Mouse (Mus musculus) lung, embryonic 14.5 days (tissue): ENCODE data around the gene Hes3. TPM values are rescaled to one million over a fixed set of nuclear protein-coding genes. Genes with fewer than 3 reads are reported as not detected.

Source experiments
- ATAC-seq: fragments of 200-750 bp; cut with Nextera tagmentation; 2 replicates; pipeline ENCODE4 v1.8.0; 2017; ENCODE audit warnings: mild to moderate bottlenecking, moderate TSS enrichment, moderate library complexity; ENCODE audit not compliant: insufficient read depth
- DNase-seq: peaks from one replicate; pipeline ENCODE4 v3.0.0-alpha.2; 2015
- H3K27ac ChIP-seq: fragments of 300-500 bp; sonication (generic); 2 replicates; pipeline ENCODE4 v1.5.1; 2014; ENCODE audit warnings: low read depth, mild to moderate bottlenecking, moderate library complexity
- H3K27me3 ChIP-seq: fragments of 300-500 bp; sonication (generic); 2 replicates; pipeline ENCODE4 v1.6.1; 2014; ENCODE audit warnings: low read length, control low read depth; ENCODE audit not compliant: insufficient read depth
- H3K36me3 ChIP-seq: fragments of 300-500 bp; sonication (generic); 2 replicates; pipeline ENCODE4 v1.6.1; 2014; ENCODE audit warnings: control low read depth; ENCODE audit not compliant: insufficient read depth
- H3K4me1 ChIP-seq: fragments of 300-500 bp; sonication (generic); 2 replicates; pipeline ENCODE4 v1.6.1; 2014; ENCODE audit warnings: antibody characterized with exemption, control low read depth; ENCODE audit not compliant: insufficient read depth
- H3K4me2 ChIP-seq: fragments of 300-500 bp; sonication (generic); 2 replicates; pipeline ENCODE4 v1.6.1; 2014; ENCODE audit warnings: mild to moderate bottlenecking
- H3K4me3 ChIP-seq: fragments of 300-500 bp; sonication (generic); 2 replicates; pipeline ENCODE4 v1.5.1; 2014; ENCODE audit warnings: low read depth, low read length
- H3K9ac ChIP-seq: fragments of 300-500 bp; sonication (generic); 2 replicates; pipeline ENCODE4 v1.6.1; 2014
- H3K9me3 ChIP-seq: fragments of 300-500 bp; sonication (generic); 2 replicates; pipeline ENCODE4 v1.6.1; 2016; ENCODE audit warnings: low read depth, low read length, control low read depth
- CTCF ChIP-seq: IDR thresholded peaks from 2 replicates; pipeline ENCODE4 v1.5.1; 2016; ENCODE audit warnings: antibody characterized with exemption, low read depth
- WGBS: fragments of 180-500 bp; shearing (Covaris S2); extraction: QIAGEN DNeasy Blood & Tissue Kit; methylation state at CpG from one replicate; pipeline ENCODE4 v1.1.7; 2014; 5-methylcytosine and 5-hydroxymethylcytosine counted together
- polyA plus RNA-seq: library from polyadenylated mRNA; unstranded; fragments of >200 nt; fragmentation: Nextera tagmentation; extraction: Ambion mirVana; gene quantifications from 2 replicates; pipeline ENCODE4 v1.2.1, GENCODE M21; 2014

Gene Hes3
- polyA plus RNA-seq, 1 experiment from 2014 or later, result not detected

DNA sequence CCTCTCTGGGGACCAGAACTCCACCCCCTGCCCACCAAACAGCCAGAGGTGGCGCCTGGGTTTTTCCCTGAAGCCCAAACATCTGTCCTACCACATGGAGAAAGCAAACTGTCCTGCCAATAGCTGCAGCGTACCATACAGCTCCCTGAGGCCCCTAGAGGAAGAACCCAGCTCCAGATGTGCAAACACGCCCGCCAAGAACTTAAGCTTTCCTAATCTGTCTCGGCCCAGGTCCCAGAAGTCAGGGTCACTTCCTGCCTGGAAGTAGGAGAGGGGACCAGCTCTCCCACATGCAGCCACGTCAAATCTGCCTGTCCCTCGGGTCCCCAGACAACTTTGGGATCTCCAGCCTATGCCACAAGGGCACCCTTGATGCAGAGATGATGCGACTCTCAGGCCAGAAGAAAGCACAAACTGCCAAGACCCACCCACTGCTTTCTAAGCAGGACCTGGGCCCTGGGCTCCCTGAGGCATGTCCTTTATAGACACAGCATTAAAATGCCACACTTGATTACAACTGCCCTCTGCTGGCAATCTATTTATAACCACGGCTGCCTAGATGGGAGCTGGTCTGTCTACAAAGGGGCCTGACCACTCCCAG is 18.9 kb downstream of the Hes3 start:
- no peak overlapping the region for H3K4me2 ChIP-seq
- WGBS, result 14% methylated on average over 9 of the region's 9 CpGs
- DNase-seq (peak; percentile 88), ATAC-seq (peak; percentile 58)
- H3K4me3 ChIP-seq, result no peak overlapping the region
- no peak overlapping the region for H3K9ac ChIP-seq
- peak; percentile 41 for TF ChIP-seq CTCF
- H3K27ac ChIP-seq, result peak overlapping the region; percentile 80
- no peaks in the 10 kb centered on the region for H3K9me3 ChIP-seq
- H3K27me3 ChIP-seq, result peaks cover 7% of the 10 kb centered on the region
- H3K36me3 ChIP-seq, result no peaks in the 10 kb centered on the region
- peaks cover 13% of the 10 kb centered on the region; the same call in 1 of the 2 replicates for H3K4me1 ChIP-seq

DNA sequence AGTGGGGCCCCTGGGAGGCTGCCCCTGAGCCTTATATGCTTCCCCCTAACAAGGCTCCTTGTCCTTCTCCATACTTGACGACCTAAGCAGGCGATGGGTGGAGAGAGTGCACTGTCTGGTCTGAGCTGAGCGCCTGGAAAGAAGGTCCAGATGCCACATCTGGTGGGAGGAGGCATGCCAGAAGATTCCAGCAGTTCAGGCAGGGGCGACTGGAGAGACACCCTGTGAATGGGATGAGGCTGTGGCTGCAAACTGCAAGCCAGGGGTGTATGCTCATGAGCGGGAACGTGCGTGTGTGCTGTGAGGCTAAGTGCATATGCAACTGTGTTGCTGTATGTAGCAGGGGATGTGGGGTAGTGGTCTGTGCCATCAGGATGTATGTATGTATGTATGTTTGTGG is 19.5 kb downstream of the Hes3 start:
- 50% methylated on average over 7 of the region's 7 CpGs for WGBS
- Histone ChIP-seq H3K27me3 (peaks cover 7% of the 10 kb centered on the region), H3K9me3 (no peaks in the 10 kb centered on the region), H3K4me1 (peaks cover 16% of the 10 kb centered on the region; the same call in 1 of the 2 replicates), H3K4me3 (no peak overlapping the region), H3K9ac (no peak overlapping the region), H3K4me2 (no peak overlapping the region), H3K27ac (peak overlapping the region; percentile 80), H3K36me3 (no peaks in the 10 kb centered on the region)
- TF ChIP-seq CTCF, result no peak
- DNase-seq (peak; percentile 36), ATAC-seq (peak; percentile 12)

DNA sequence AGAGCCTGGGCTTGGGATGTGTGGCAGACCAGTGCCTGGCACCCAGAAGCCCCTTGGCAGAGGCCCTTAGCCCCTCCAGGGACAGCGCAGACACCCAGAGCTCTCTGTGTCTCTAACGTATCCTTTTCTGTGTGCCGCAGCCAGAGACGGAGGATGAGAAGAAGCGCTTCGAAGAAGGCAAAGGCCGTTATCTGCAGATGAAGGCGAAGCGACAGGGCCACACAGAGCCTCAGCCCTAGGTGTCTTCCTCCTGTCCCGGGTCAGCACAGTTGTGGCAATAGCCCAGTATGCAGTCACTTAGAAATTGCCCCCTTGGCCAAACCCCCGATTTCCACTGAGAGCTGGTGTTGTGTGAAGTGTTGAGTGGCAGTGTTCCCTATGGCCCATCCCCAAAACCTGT is 20.1 kb downstream of the Hes3 start:
- Histone ChIP-seq H3K27me3 (peaks cover 7% of the 10 kb centered on the region), H3K9me3 (no peaks in the 10 kb centered on the region), H3K9ac (no peak overlapping the region), H3K4me3 (no peak overlapping the region), H3K36me3 (no peaks in the 10 kb centered on the region), H3K4me1 (peaks cover 16% of the 10 kb centered on the region; the same call in 1 of the 2 replicates), H3K27ac (peak overlapping the region; percentile 80; the same call in 1 of the 2 replicates), H3K4me2 (no peak overlapping the region)
- ATAC-seq, result no peak
- TF ChIP-seq CTCF, result no peak
- no peak for DNase-seq
- WGBS, result 87% methylated on average over 11 of the region's 11 CpGs

DNA sequence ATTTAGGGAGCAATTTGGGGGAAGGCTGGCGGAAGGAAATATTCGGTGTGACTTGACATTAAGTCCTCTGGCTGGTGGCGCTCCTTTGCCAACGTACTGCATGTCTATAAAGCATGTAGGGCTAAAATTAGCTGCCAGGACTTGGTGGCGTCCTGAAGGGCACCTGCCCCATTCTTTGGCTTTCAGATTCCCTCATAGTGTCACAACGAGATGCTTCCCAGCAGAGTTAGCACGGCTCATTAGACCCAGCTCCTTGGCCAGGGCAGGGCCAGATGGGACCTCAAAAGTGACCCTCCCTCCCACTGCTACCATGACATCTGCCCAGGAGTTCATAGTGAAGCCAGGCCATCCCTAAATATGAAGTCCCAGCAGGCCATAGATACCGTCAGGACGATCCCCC is 20.9 kb downstream of the Hes3 start:
- Histone ChIP-seq H3K4me1 (peaks cover 16% of the 10 kb centered on the region; the same call in 1 of the 2 replicates), H3K36me3 (no peaks in the 10 kb centered on the region), H3K4me2 (no peak overlapping the region), H3K9me3 (no peaks in the 10 kb centered on the region), H3K9ac (no peak overlapping the region), H3K27ac (no peak overlapping the region), H3K27me3 (peaks cover 7% of the 10 kb centered on the region), H3K4me3 (no peak overlapping the region)
- no peak for ATAC-seq
- 81% methylated on average over 9 of the region's 9 CpGs for WGBS
- no peak for TF ChIP-seq CTCF
- DNase-seq, result no peak

DNA sequence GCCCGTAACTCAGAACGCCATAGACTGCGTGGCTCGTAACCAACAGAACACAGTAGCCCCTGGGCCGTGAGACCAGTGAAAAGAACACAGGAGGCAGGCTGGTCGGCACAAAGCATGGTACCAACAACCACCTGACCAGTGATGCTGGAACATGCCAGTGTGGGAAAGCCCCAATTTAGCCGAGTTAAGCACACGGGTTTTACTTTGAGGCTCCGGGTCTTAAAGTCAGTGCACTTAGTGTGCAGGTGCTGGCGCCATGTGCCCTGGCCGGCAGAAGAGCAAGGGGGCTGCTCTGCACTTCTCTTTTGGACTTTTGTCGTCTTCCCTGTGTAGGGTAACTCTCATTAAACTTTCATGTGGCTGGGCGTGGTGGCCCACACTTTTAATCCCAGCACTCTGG is 21.5 kb downstream of the Hes3 start:
- Histone ChIP-seq H3K4me1 (peaks cover 16% of the 10 kb centered on the region; the same call in 1 of the 2 replicates), H3K27ac (no peak overlapping the region), H3K9ac (no peak overlapping the region), H3K4me2 (no peak overlapping the region), H3K4me3 (no peak overlapping the region), H3K27me3 (peaks cover under 1% of the 10 kb centered on the region; the same call in 1 of the 2 replicates), H3K9me3 (no peaks in the 10 kb centered on the region), H3K36me3 (no peaks in the 10 kb centered on the region)
- no peak for TF ChIP-seq CTCF
- ATAC-seq, result no peak
- DNase-seq, result no peak
- WGBS, result 87% methylated on average over 13 of the region's 13 CpGs

DNA sequence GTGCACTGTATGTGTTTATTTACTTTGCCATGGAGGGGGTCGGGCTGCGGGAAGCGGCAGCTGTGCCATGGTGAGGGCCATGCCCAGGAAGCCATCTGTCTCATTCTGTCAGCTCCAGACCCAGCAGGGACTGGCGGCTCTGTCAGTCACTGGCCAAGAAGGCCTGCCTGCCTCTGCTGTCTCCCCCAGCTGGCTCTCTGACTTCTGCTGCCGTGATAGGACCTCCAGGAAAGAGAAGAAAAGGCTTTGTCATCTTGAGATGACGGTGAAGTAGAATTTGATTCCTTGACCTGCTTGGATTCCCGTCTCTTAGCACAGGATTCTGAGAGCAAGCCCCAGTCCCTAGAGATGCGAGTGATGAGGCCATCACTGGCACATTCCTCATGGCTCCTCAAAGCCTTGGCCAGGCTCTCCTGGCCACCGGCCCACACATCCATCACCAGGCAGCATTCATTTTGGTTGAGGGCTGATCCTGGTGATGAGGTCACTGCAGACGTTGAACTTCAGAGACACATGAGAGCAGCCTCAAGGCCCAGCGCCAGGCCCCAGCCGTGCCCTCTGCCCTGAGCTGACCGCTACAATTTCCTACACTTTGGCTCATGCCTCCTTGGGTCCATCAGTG is 23.6 kb downstream of the Hes3 start:
- 45% methylated on average over 13 of the region's 13 CpGs for WGBS
- TF ChIP-seq CTCF, result no peak
- no peak overlapping the region for H3K9ac ChIP-seq
- no peak overlapping the region for H3K4me3 ChIP-seq
- H3K27me3 ChIP-seq, result no peaks in the 10 kb centered on the region
- no peak overlapping the region for H3K4me2 ChIP-seq
- no peaks in the 10 kb centered on the region for H3K36me3 ChIP-seq
- H3K9me3 ChIP-seq, result no peaks in the 10 kb centered on the region
- peaks cover 16% of the 10 kb centered on the region for H3K4me1 ChIP-seq
- no peak for ATAC-seq
- H3K27ac ChIP-seq, result no peak overlapping the region
- DNase-seq, result peak; percentile 39

DNA sequence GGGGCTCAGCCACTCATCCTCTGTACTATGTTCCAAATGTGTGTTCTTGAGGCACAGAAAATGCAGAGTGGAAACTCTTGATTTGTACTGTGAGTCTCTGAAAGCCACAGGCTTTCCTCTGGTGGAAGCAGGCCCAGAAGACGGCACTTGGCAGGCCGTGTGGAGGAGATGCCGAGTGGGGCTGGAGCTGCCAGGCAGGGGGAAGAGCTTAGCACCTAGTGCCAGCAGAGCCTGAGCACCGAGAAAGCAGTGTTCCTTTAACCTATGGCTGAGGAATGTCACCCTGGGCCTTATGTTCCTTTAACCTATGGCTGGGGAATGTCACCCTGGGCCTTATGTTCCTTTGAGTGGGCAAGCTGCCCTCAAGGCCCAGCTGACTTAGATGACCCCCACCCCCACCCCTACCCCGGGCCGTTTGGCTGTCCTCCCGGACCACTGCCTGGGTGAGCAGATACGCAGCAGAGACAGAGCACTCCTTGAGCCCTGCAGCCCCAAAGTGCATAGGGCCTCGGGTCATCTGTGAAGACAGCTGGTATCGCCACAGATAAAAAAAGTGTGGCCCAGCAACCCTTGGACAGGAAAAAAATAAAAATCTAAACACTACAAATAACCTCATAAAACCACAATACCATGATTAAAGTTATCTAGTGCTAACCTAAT is 25.1 kb downstream of the Hes3 start:
- Histone ChIP-seq H3K27ac (no peak overlapping the region), H3K27me3 (no peaks in the 10 kb centered on the region), H3K9me3 (no peaks in the 10 kb centered on the region), H3K9ac (no peak overlapping the region), H3K4me1 (peaks cover 11% of the 10 kb centered on the region), H3K4me2 (no peak overlapping the region), H3K36me3 (no peaks in the 10 kb centered on the region), H3K4me3 (no peak overlapping the region)
- WGBS, result 39% methylated on average over 10 of the region's 10 CpGs
- ATAC-seq (no peak), DNase-seq (no peak)
- TF ChIP-seq CTCF, result no peak
